Mouse (Mus musculus) MEL (cell line): Measurements from ENCODE around the gene Pacsin2.

Experiments
- CHD2 ChIP-seq: IDR thresholded peaks from 2 replicates; pipeline ENCODE4 v1.6.1; 2011; ENCODE audit warnings: low read length, improper control_type of control experiment
- CTCF ChIP-seq, 3 experiments: IDR thresholded peaks in 2 of 3; conservative IDR thresholded peaks in 1 of 3; 2 replicates each; pipeline ENCODE4 v1.5.1; 2011 to 2012; ENCODE audit warnings: low read length in 3 of 3, low read depth in 2 of 3, mild to moderate bottlenecking in 2 of 3, improper control_type of control experiment in 1 of 3, inconsistent platforms in 1 of 3, mixed read lengths in 1 of 3, moderate library complexity in 1 of 3; ENCODE audit not compliant: control insufficient read depth in 1 of 3, insufficient read depth in 1 of 3, poor library complexity in 1 of 3, severe bottlenecking in 1 of 3
- EP300 ChIP-seq, 2 experiments: IDR thresholded peaks; 2 replicates each; pipeline ENCODE4 v1.6.1; 2011; ENCODE audit warnings: improper control_type of control experiment in 2 of 2, low read length in 2 of 2, low read depth in 1 of 2, mild to moderate bottlenecking in 1 of 2
- GATA1 ChIP-seq: IDR thresholded peaks from 2 replicates; pipeline ENCODE4 v1.6.1; 2011; ENCODE audit warnings: low read depth, low read length, improper control_type of control experiment
- HCFC1 ChIP-seq: IDR thresholded peaks from 2 replicates; pipeline ENCODE4 v1.6.1; 2012; ENCODE audit warnings: low read depth, mild to moderate bottlenecking, inconsistent platforms, low read length, improper control_type of control experiment, moderate library complexity
- JUND ChIP-seq: IDR thresholded peaks from 2 replicates; pipeline ENCODE4 v1.6.1; 2011; ENCODE audit warnings: low read depth, mild to moderate bottlenecking, improper control_type of control experiment, low read length
- MAX ChIP-seq: IDR thresholded peaks from 2 replicates; pipeline ENCODE4 v1.6.1; 2011; ENCODE audit warnings: low read length, improper control_type of control experiment
- MEF2A ChIP-seq: IDR thresholded peaks from 2 replicates; pipeline ENCODE4 v1.6.1; 2014; ENCODE audit warnings: low read depth, mild to moderate bottlenecking, inconsistent platforms, low read length, improper control_type of control experiment; ENCODE audit not compliant: poor library complexity, insufficient replicate concordance, severe bottlenecking; ENCODE audit errors: extremely low read depth
- POLR2A ChIP-seq, 2 experiments: IDR thresholded peaks; 2 replicates each; pipeline ENCODE4 v1.6.1; 2011 to 2012; ENCODE audit warnings: low read length in 2 of 2, mild to moderate bottlenecking in 2 of 2, control low read depth in 1 of 2, improper control_type of control experiment in 1 of 2, low read depth in 1 of 2, moderate library complexity in 1 of 2; ENCODE audit not compliant: control insufficient read depth in 1 of 2, insufficient read depth in 1 of 2, poor library complexity in 1 of 2
- TAL1 ChIP-seq: IDR thresholded peaks from 2 replicates; pipeline ENCODE4 v1.6.1; 2012; ENCODE audit warnings: mild to moderate bottlenecking, inconsistent platforms, low read length, moderate library complexity, mixed read lengths
- TBP ChIP-seq: IDR thresholded peaks from 2 replicates; pipeline ENCODE4 v1.8.0; 2011; ENCODE audit warnings: low read depth, low read length, improper control_type of control experiment
- USF2 ChIP-seq, 2 experiments: IDR thresholded peaks; 2 replicates each; pipeline ENCODE4 v1.6.1; 2011 to 2012; ENCODE audit warnings: improper control_type of control experiment in 2 of 2, low read length in 2 of 2, borderline replicate concordance in 1 of 2, inconsistent platforms in 1 of 2, low read depth in 1 of 2, mild to moderate bottlenecking in 1 of 2; ENCODE audit not compliant: insufficient read depth in 1 of 2

DNA sequence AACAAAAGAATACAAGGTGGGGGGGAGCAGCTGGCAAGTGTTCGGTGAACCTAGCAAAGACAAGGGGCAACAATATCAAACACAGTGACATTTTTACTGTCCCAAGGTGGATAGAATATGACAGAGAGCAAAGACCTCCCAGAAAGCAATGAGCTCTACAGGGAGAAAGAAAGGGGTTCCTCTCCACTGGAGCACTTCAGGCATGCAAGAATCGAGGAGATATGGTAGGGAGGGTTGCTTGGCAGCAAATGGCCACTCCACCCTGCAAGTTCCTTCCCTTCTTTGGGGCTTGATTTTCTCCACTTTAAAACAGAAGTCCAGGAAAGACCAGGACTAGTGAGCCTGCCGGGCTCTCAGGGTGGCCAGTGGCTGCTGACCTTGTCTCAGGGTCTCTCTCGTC, 1.9 kb upstream of the Pacsin2 start:
- TF ChIP-seq CTCF (IDR thresholded peaks at IDR 0.05 in 2 of 3, conservative IDR thresholded peaks at IDR 0.05 in 1 of 3; ENCODE audit: control insufficient read depth in 1 of 3, insufficient read depth in 1 of 3, low read depth in 2 of 3, low read length in 3 of 3, poor library complexity in 1 of 3, severe bottlenecking in 1 of 3) (no peak), POLR2A (IDR thresholded peaks at IDR 0.05; ENCODE audit: control insufficient read depth in 1 of 2, insufficient read depth in 1 of 2, low read depth in 1 of 2, low read length in 2 of 2, poor library complexity in 1 of 2) (no peak), TBP (0 out of 2 replicates have a peak, but pooled peaks have one; percentile 34), MAX (no peak), HCFC1 (no peak), EP300 (IDR thresholded peaks at IDR 0.05; ENCODE audit: low read depth in 1 of 2, low read length in 2 of 2) (0 out of 4 replicates have a peak, but pooled peaks of 1 of the 2 experiments have one; percentile 21), CHD2 (no peak), GATA1 (no peak), TAL1 (no peak), USF2 (IDR thresholded peaks at IDR 0.05; ENCODE audit: borderline replicate concordance in 1 of 2, insufficient read depth in 1 of 2, low read depth in 1 of 2, low read length in 2 of 2) (no peak), JUND (no peak), MEF2A (no peak)
